Mouse (Mus musculus): ENCODE results near the gene Ccng1. TPM values are rescaled to one million over a fixed set of nuclear protein-coding genes. Genes with fewer than 3 reads are reported as not detected.

Ccng1 gene
- 0.62 and 0.64 TPM in 2 replicates for polyA plus RNA-seq (2012)

DNA sequence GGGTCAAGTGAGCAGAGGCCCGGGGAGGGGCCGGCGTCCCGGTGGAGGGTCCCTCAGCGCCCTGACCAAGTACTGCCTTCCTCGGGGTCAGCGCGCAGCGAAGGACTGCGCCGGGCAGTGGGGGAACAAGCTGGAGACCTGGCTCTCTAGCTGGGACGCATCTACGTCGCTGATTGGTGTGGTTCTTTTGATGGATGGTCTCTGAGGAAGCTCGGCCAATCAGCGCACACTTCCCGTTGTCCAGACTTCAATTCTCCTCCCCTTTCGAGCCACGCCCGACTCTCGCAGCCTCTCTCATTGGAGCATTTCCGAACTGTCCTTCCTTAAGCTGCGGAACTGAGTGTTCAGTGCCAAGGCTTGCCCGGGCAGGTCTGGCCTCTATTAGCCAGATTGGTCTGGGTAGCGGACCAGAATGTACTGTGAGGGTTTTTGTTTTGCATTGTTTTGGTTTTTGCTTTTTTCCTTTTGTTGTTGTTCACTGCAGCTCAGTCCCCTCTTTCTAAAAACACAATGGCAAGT is at the start of gene Ccng1:
TSS of gene Ccng1 (minus strand) at position 203 of the 519 bp plus-strand sequence.
- Histone ChIP-seq H3K27me3 (ENCODE audit: control insufficient read depth) (no peaks in the 10 kb centered on the region), H3K4me1 (ENCODE audit: control insufficient read depth) (peaks cover 22% of the 10 kb centered on the region), H3K4me3 (replicated peaks) (peak within 1 kb of the TSS; percentile 80), H3K36me3 (ENCODE audit: control insufficient read depth) (peaks cover 22% of the 10 kb centered on the region), H3K9me3 (ENCODE audit: control insufficient read depth, low read length) (no peaks in the 10 kb centered on the region)
- TF ChIP-seq TAL1 (IDR thresholded peaks at IDR 0.05; ENCODE audit: low read length) (no peak), GATA1 (IDR thresholded peaks at IDR 0.05; ENCODE audit: low read length) (no peak)

DNA sequence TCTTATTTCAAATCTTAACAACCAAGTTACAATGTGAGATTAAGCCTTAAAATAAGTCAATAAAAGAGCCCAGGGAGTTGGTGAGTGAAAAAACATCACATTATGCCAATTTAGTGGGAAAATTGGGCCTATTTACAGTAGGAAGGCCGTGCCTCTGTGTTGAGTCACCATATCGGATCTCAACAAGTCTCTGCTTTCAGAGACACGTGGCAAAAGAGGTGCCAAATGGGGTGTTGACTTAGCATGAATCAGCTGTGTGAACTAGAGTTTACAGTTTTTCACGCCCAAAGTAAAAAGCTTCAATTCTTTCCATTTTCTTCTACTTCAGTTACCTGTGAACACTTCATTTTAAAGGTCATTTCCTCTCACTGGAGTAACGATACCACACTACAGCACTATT is 35.2 kb upstream of the Ccng1 start:
- Histone ChIP-seq H3K4me1 (ENCODE audit: control insufficient read depth) (no peaks in the 10 kb centered on the region), H3K36me3 (ENCODE audit: control insufficient read depth) (no peaks in the 10 kb centered on the region), H3K9me3 (ENCODE audit: control insufficient read depth, low read length) (no peaks in the 10 kb centered on the region), H3K27me3 (ENCODE audit: control insufficient read depth) (no peaks in the 10 kb centered on the region), H3K4me3 (replicated peaks) (no peak overlapping the region)
- TF ChIP-seq GATA1 (IDR thresholded peaks at IDR 0.05; ENCODE audit: low read length) (no peak), TAL1 (IDR thresholded peaks at IDR 0.05; ENCODE audit: low read length) (no peak)

DNA sequence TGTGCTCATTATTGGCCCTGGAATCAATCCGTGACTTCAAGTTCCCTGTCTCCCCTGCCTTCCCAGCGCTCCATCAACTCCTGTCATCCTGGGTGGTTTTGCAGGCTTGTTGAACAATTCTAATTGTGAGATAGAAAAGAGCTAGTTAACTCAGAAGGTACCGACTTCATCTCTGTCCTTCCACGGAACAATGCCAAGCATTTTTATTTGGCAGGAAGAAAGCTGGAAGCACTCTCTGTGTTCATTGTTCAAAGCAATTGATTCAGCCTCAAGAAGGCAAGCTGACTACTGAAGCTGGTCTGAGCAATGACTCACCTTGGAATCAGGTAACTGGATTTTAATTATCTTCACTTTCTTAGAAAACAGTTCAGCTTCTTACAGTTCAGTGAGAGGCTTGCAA is 34.6 kb upstream of the Ccng1 start:
- H3K27me3 ChIP-seq (ENCODE audit: control insufficient read depth): no peaks in the 10 kb centered on the region
- H3K9me3 ChIP-seq (ENCODE audit: control insufficient read depth, low read length): no peaks in the 10 kb centered on the region
- H3K4me1 ChIP-seq (ENCODE audit: control insufficient read depth): no peaks in the 10 kb centered on the region
- H3K4me3 ChIP-seq (replicated peaks): no peak overlapping the region
- TF ChIP-seq TAL1 (IDR thresholded peaks at IDR 0.05; ENCODE audit: low read length): no peak
- no peak for TF ChIP-seq GATA1 (IDR thresholded peaks at IDR 0.05; ENCODE audit: low read length)
- H3K36me3 ChIP-seq (ENCODE audit: control insufficient read depth): no peaks in the 10 kb centered on the region

DNA sequence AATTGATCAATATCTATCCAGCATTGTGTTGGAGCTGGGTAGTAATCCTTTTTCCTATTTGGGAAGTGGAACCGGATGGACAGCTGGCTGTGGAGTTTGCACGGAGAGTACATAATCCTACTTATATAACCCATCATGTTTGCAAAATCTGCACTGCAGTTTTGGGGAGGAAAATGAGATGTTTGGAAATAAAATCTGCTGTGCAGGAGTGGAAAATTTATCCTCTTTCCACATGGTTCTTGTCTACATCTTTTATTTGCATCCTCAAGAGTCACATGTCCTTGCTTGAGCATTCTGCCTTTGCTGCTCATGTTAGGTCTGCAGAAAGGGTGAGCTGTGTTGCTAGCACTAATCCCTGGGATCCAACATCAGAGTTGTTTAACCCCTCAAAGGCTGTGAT is 31.8 kb upstream of the Ccng1 start:
- TF ChIP-seq GATA1 (IDR thresholded peaks at IDR 0.05; ENCODE audit: low read length): no peak
- no peak for TF ChIP-seq TAL1 (IDR thresholded peaks at IDR 0.05; ENCODE audit: low read length)
- no peak overlapping the region for H3K4me3 ChIP-seq (replicated peaks)
- H3K27me3 ChIP-seq (ENCODE audit: control insufficient read depth): no peaks in the 10 kb centered on the region
- no peaks in the 10 kb centered on the region for H3K9me3 ChIP-seq (ENCODE audit: control insufficient read depth, low read length)
- H3K4me1 ChIP-seq (ENCODE audit: control insufficient read depth): no peaks in the 10 kb centered on the region
- no peaks in the 10 kb centered on the region for H3K36me3 ChIP-seq (ENCODE audit: control insufficient read depth)

DNA sequence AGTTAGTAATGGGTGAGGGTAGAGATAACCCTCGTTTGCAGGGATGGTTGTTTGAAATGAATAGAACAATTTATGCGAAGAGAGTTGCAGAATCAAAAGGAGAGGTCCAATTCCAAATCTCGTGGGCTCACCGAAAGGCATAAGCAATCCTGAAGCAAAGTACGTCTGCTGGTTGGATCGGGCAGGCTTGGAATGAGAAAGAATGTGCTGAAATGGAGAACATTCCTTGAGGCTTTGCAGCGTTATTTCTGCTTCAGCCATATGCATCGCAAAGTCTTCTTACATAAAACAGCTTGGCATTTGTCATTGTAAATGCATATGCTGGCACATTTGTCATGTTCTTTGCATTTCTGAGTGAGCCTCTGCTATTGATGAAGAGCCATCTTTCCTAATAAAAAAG is 29.2 kb upstream of the Ccng1 start:
- no peaks in the 10 kb centered on the region for H3K9me3 ChIP-seq (ENCODE audit: control insufficient read depth, low read length)
- H3K36me3 ChIP-seq (ENCODE audit: control insufficient read depth): no peaks in the 10 kb centered on the region
- no peak overlapping the region for H3K4me3 ChIP-seq (replicated peaks)
- H3K4me1 ChIP-seq (ENCODE audit: control insufficient read depth): no peaks in the 10 kb centered on the region
- TF ChIP-seq GATA1 (IDR thresholded peaks at IDR 0.05; ENCODE audit: low read length): no peak
- TF ChIP-seq TAL1 (IDR thresholded peaks at IDR 0.05; ENCODE audit: low read length): no peak
- H3K27me3 ChIP-seq (ENCODE audit: control insufficient read depth): no peaks in the 10 kb centered on the region

DNA sequence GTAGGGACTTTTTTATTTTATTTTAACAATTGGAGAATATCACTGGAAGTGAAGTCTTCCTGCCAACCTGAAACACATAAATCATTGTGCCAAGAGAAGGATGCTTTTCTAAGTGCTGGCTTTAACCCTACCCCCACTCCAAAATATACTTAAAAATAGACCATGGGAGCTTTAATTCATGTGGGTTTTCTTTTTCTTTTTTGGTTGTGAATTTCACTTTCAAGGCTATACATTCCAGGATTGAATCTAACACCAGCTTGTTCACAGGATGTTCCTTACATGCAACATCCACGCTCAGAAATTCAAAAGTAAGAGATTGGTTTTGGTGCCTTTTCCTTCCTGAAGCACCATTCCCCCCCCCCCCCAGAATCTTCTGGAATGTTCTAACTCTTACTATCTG is 28.2 kb upstream of the Ccng1 start:
- H3K4me3 ChIP-seq (replicated peaks): no peak overlapping the region
- H3K4me1 ChIP-seq (ENCODE audit: control insufficient read depth): no peaks in the 10 kb centered on the region
- TF ChIP-seq TAL1 (IDR thresholded peaks at IDR 0.05; ENCODE audit: low read length) (no peak), GATA1 (IDR thresholded peaks at IDR 0.05; ENCODE audit: low read length) (no peak)
- no peaks in the 10 kb centered on the region for H3K9me3 ChIP-seq (ENCODE audit: control insufficient read depth, low read length)
- no peaks in the 10 kb centered on the region for H3K27me3 ChIP-seq (ENCODE audit: control insufficient read depth)
- no peaks in the 10 kb centered on the region for H3K36me3 ChIP-seq (ENCODE audit: control insufficient read depth)

DNA sequence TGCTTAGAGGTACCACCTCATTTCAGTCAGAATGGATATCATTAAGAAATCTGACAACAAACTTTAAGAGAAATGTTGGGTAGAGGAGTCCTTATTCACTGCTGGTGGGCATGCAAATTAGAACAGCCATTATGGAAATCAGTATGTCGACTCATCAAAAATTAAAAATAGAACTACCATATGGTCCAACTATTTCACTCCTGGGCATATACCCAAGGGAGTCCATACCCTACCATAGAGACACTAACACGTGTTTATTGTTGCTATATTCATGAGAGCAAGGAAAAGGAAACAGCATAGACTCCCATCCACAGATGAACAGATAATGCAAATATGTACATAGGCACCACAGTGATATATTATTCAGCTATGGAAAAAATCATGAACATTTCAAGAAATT is 26.7 kb upstream of the Ccng1 start:
- Histone ChIP-seq H3K36me3 (ENCODE audit: control insufficient read depth) (no peaks in the 10 kb centered on the region), H3K4me1 (ENCODE audit: control insufficient read depth) (no peaks in the 10 kb centered on the region), H3K27me3 (ENCODE audit: control insufficient read depth) (no peaks in the 10 kb centered on the region), H3K4me3 (replicated peaks) (no peak overlapping the region), H3K9me3 (ENCODE audit: control insufficient read depth, low read length) (no peaks in the 10 kb centered on the region)
- TF ChIP-seq GATA1 (IDR thresholded peaks at IDR 0.05; ENCODE audit: low read length): no peak
- TF ChIP-seq TAL1 (IDR thresholded peaks at IDR 0.05; ENCODE audit: low read length): no peak

DNA sequence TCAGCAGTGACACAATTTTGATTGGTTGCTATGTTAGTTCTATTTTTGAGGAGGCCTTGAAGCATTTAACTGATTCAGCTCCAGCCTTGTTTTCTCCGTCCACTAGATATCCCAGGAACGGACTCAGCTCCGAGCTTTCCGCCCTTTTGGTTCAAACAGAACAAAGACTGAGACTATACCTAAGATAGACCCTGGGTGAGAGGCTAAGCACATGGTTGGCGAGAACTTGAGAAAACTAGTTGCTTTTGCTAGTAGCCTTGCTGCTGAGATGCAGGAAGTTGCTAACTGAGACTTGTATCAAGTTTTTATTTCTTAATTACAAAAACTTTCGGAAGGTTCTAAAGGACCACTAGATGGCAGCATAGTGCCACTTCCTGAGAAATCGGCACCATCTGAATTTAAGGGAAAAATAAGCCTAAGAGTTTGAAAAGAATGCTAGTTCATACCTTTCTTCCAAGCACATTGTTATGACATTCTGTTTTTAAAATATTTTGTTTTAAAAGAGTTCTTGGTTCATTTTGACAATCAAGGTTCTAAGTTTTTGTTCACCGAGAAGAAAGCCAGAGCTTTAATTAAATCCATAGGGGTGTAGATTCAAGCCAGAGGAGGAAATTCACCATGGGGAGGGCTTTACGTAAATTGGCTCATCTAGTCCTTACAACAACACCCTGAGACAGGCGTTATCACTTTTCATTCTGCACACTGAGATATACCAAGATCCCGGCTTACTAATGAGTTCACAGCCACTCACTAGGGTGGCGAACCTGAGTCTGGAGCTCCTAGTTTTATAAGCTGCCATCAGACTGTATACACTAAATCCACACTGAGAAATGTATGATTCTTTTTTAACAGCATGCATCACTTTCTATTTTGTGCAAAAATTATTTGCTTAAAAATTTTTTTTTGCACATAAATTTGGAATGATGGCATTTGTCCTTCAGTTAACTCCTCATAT is 20.5 kb upstream of the Ccng1 start:
- H3K9me3 ChIP-seq (ENCODE audit: control insufficient read depth, low read length): no peaks in the 10 kb centered on the region
- no peaks in the 10 kb centered on the region for H3K4me1 ChIP-seq (ENCODE audit: control insufficient read depth)
- no peak for TF ChIP-seq GATA1 (IDR thresholded peaks at IDR 0.05; ENCODE audit: low read length)
- TF ChIP-seq TAL1 (IDR thresholded peaks at IDR 0.05; ENCODE audit: low read length): no peak
- no peak overlapping the region for H3K4me3 ChIP-seq (replicated peaks)
- H3K27me3 ChIP-seq (ENCODE audit: control insufficient read depth): no peaks in the 10 kb centered on the region
- H3K36me3 ChIP-seq (ENCODE audit: control insufficient read depth): no peaks in the 10 kb centered on the region

DNA sequence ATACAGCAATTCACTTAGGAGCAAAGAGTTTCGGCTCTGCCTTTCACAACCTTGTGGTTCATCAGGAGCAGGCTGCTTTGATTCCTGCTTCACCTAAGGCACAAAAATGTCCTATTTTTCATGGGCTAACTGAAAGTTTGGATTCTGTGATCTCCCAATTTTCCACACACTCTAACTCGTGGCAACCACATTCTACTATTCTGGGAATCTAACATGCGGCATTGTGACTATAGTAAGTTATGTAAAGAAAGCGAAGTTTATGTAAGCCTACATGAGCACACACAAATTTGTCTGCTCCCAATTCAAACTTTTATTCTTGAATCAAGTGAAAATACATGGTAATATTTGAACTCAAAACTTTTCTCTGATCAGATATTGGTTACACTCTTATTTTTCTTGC is 9.6 kb upstream of the Ccng1 start:
- H3K27me3 ChIP-seq (ENCODE audit: control insufficient read depth): no peaks in the 10 kb centered on the region
- H3K36me3 ChIP-seq (ENCODE audit: control insufficient read depth): no peaks in the 10 kb centered on the region
- no peak overlapping the region for H3K4me3 ChIP-seq (replicated peaks)
- no peaks in the 10 kb centered on the region; the same call in 1 of the 2 replicates for H3K4me1 ChIP-seq (ENCODE audit: control insufficient read depth)
- TF ChIP-seq TAL1 (IDR thresholded peaks at IDR 0.05; ENCODE audit: low read length) (no peak), GATA1 (IDR thresholded peaks at IDR 0.05; ENCODE audit: low read length) (no peak)
- no peaks in the 10 kb centered on the region for H3K9me3 ChIP-seq (ENCODE audit: control insufficient read depth, low read length)
